Mouse (Mus musculus) midbrain, postnatal 0 days (tissue): Measurements from ENCODE around the gene Zfp69. TPM values are rescaled to one million over a fixed set of nuclear protein-coding genes. Genes with fewer than 3 reads are reported as not detected.

ENCODE experiments used
- ATAC-seq: fragments of 200-750 bp; cut with Nextera tagmentation; 2 replicates; pipeline ENCODE4 v1.8.0; 2017; ENCODE audit warnings: moderate number of reproducible peaks, mild to moderate bottlenecking, moderate TSS enrichment, moderate library complexity; ENCODE audit not compliant: low FRiP score
- DNase-seq: peaks from one replicate; pipeline ENCODE4 v3.0.0-alpha.2; 2015; ENCODE audit warnings: low spot score
- H3K27ac ChIP-seq: fragments of 300-500 bp; sonication (generic); 2 replicates; pipeline ENCODE4 v1.5.1; 2014; ENCODE audit warnings: low read depth, mild to moderate bottlenecking, low read length, mixed read lengths
- H3K27me3 ChIP-seq: fragments of 300-500 bp; sonication (generic); 2 replicates; pipeline ENCODE4 v1.6.1; 2014; ENCODE audit warnings: low read length, control low read depth, mixed read lengths; ENCODE audit not compliant: insufficient read depth
- H3K36me3 ChIP-seq: fragments of 300-500 bp; sonication (generic); 2 replicates; pipeline ENCODE4 v1.6.1; 2014; ENCODE audit warnings: low read length, control low read depth, mixed read lengths; ENCODE audit not compliant: insufficient read depth
- H3K4me1 ChIP-seq: fragments of 300-500 bp; sonication (generic); 2 replicates; pipeline ENCODE4 v1.6.1; 2014; ENCODE audit warnings: mild to moderate bottlenecking, control low read depth, antibody characterized with exemption, low read length, mixed read lengths; ENCODE audit not compliant: insufficient read depth
- H3K4me2 ChIP-seq: fragments of 300-500 bp; sonication (generic); 2 replicates; pipeline ENCODE4 v1.6.1; 2014; ENCODE audit warnings: low read depth, mild to moderate bottlenecking, low read length, mixed read lengths; ENCODE audit not compliant: poor library complexity, severe bottlenecking
- H3K4me3 ChIP-seq: fragments of 300-500 bp; sonication (generic); 2 replicates; pipeline ENCODE4 v1.5.1; 2014; ENCODE audit warnings: low read depth, mild to moderate bottlenecking, low read length, moderate library complexity
- H3K9ac ChIP-seq: fragments of 300-500 bp; sonication (generic); replicated peaks from 2 replicates; pipeline ENCODE4 v1.6.1; 2014; ENCODE audit warnings: mild to moderate bottlenecking, low read length, moderate library complexity, mixed read lengths; ENCODE audit not compliant: poor library complexity, severe bottlenecking
- H3K9me3 ChIP-seq: fragments of 300-500 bp; sonication (generic); 2 replicates; pipeline ENCODE4 v1.6.1; 2016; ENCODE audit warnings: low read length, control low read depth
- CTCF ChIP-seq: IDR thresholded peaks from 2 replicates; pipeline ENCODE4 v1.5.1; 2016; ENCODE audit warnings: antibody characterized with exemption, mild to moderate bottlenecking
- whole genome bisulfite sequencing: fragments of 180-500 bp; shearing (Covaris S2); extraction: QIAGEN DNeasy Blood & Tissue Kit; methylation state at CpG from one replicate; pipeline ENCODE4 v1.1.7; 2014; 5-methylcytosine and 5-hydroxymethylcytosine counted together
- polyA plus RNA-seq: library from polyadenylated mRNA; unstranded; fragments of >200 nt; fragmentation: Nextera tagmentation; extraction: Ambion mirVana; gene quantifications from 2 replicates; pipeline ENCODE4 v1.2.1, GENCODE M21; 2015
- total RNA-seq: library from RNA; depleted of rRNA; stranded (reverse); fragments of >200 nt; gene quantifications from 2 replicates; pipeline ENCODE4 v1.2.3, GENCODE M21; 2014

Zfp69 gene
- total and polyA plus RNA-seq, 2 experiments from 2014 or later: 2.1 to 3.9 TPM

DNA sequence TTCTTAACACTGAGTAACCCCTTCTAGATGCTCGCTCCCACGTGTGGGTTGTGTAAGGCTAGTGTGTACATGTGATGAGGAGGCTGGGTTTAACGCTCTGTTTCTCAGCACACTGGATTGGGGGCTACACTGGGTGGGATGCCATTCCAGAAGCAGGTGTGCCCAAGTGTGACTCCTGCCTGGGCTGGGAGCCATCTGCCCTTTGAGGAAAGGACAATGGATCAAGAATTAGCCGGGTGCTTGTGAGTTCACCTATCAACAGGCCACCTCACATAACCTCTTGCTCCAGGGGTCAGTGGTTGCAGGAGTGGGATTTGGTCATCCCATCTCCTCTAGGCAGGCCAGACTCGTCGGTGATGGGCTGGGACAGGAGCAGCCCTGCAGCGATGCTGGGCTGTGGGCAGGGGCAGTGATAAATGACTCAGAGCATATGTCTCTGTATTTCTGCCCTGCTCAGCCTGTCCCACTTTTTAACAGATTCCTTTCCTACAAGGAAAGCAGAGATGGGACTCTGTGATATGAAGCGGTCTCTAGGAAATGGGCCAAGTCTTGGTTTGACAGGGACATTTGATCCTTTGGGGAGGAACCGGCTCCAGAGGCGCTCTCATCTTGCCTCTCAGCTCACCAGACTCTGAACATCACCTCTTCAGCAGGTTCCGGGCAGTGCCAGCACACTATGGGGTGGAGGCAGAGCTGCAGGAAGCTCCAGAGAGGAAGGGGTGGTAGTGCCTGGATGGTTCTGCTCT is 57.7 kb downstream of the Zfp69 start:
- Histone ChIP-seq H3K36me3 (peaks cover 17% of the 10 kb centered on the region), H3K9ac (no peak overlapping the region), H3K4me3 (no peak overlapping the region), H3K4me2 (no peak overlapping the region), H3K9me3 (no peaks in the 10 kb centered on the region), H3K27me3 (no peaks in the 10 kb centered on the region), H3K4me1 (no peaks in the 10 kb centered on the region), H3K27ac (no peak overlapping the region)
- WGBS: 74% methylated on average over 11 of the region's 11 CpGs
- DNase-seq (no peak), ATAC-seq (no peak)
- TF ChIP-seq CTCF: no peak

DNA sequence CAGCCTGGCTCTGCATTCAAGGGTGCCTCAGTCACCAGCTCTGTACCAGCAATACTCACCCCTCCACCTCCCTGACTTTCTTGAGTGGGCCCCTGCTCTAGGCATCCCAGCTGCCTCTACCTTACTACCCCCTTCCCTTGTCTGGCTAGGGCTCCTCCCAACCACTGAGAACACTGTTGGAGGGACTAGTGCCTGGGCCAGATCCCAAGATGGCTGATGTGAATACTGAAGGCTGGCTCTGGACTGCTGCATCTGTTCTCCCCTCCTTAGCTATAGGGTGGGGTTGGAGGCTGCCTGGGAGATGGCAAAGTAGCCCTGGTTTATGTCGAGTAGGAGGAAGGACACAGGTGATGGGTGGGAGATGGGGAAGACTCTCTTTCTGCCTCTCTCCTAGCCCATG is 59.0 kb downstream of the Zfp69 start:
- DNase-seq (no peak), ATAC-seq (no peak)
- Histone ChIP-seq H3K27ac (no peak overlapping the region), H3K36me3 (peaks cover 17% of the 10 kb centered on the region), H3K4me1 (no peaks in the 10 kb centered on the region), H3K9ac (no peak overlapping the region), H3K9me3 (no peaks in the 10 kb centered on the region), H3K4me3 (no peak overlapping the region), H3K27me3 (no peaks in the 10 kb centered on the region), H3K4me2 (no peak overlapping the region)
- WGBS: 85% methylated on average over 1 of the region's 1 CpGs
- no peak for TF ChIP-seq CTCF

DNA sequence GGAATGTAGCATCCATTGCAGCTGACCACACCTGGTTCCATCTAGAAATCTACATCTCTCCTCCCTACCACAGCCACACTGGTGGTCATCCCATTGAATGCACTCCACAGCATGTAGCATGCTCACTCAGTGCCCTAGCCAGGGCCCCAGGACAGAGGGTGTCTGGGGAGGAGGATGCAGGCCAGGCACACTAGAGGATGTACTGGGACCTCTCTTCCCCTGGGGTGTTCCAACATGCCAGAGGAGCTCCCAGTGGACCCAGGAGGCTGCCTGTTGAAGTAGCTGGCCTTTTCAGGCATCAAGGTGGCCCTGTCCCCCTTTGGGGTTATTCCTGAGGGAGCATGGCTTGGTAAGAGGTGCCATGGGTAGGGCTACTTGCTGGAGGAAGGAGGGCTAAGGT is 59.5 kb downstream of the Zfp69 start:
- DNase-seq: no peak
- TF ChIP-seq CTCF: no peak
- Histone ChIP-seq H3K36me3 (peaks cover 17% of the 10 kb centered on the region), H3K4me1 (no peaks in the 10 kb centered on the region), H3K4me3 (no peak overlapping the region), H3K4me2 (no peak overlapping the region), H3K27me3 (no peaks in the 10 kb centered on the region), H3K9me3 (no peaks in the 10 kb centered on the region), H3K9ac (no peak overlapping the region), H3K27ac (no peak overlapping the region)
- ATAC-seq: no peak

DNA sequence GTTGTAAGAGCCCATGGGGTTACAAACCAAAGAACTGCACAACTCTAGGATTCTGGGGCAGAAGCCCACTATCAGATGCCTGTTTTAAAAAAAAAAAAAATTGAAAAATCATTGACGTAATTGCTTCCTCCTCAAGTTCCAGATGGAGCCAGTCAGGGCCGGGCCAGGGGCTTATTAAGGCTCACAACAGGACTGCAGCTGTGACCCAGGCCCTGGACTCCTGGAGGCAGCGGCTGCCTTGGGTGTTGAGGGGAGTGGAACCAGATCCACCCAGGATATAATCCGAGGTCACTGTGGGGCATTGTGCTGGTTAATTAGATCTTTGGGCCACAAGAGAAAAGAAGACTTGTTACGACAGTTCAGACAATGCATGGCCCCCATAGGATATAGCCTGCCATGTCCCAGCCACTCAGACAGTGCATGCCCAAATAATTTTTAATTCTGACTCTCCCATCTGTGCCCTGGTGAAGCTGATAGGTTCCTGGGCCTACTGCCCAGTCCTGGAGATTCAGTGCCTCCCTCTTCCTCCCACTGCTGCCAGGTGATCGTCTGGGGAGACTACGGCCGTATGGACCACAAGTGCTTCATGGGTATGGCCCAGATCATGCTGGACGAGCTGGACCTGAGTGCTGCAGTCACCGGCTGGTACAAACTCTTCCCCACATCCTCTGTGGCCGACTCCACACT is 60.6 kb downstream of the Zfp69 start:
- H3K27ac ChIP-seq: no peak overlapping the region
- 46% methylated on average over 11 of the region's 11 CpGs for WGBS
- peaks cover 17% of the 10 kb centered on the region for H3K36me3 ChIP-seq
- no peaks in the 10 kb centered on the region for H3K27me3 ChIP-seq
- H3K4me3 ChIP-seq: no peak overlapping the region
- no peak overlapping the region for H3K4me2 ChIP-seq
- no peak overlapping the region for H3K9ac ChIP-seq
- no peaks in the 10 kb centered on the region for H3K9me3 ChIP-seq
- ATAC-seq (peak; percentile 25; the same call in 1 of the 2 replicates), DNase-seq (peak; percentile 59)
- no peaks in the 10 kb centered on the region for H3K4me1 ChIP-seq
- TF ChIP-seq CTCF: no peak

DNA sequence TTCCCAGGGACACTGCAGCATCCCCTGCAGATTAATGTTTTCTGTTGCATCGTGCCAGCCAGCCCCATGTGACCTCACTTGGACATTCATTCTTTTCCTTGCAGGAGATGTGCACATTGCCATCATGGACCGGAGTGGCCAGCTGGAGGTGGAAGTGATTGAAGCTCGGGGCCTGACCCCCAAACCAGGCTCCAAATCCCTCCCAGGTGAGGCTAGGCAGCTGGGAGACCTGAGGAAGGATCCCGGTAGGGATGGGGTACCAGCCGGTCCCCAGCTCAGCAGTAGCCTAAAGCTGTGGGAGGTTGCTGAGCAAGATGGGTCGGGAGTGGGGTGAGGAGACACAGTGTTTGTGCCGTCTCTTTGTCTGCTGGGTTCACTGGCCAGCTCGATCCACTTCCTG is 62.6 kb downstream of the Zfp69 start:
- no peak overlapping the region for H3K9ac ChIP-seq
- H3K27ac ChIP-seq: no peak overlapping the region
- no peak overlapping the region for H3K4me3 ChIP-seq
- no peaks in the 10 kb centered on the region for H3K4me1 ChIP-seq
- no peak for TF ChIP-seq CTCF
- DNase-seq (no peak), ATAC-seq (no peak)
- peaks cover 17% of the 10 kb centered on the region for H3K36me3 ChIP-seq
- 70% methylated on average over 8 of the region's 8 CpGs for WGBS
- no peaks in the 10 kb centered on the region for H3K27me3 ChIP-seq
- H3K9me3 ChIP-seq: no peaks in the 10 kb centered on the region
- no peak overlapping the region for H3K4me2 ChIP-seq

DNA sequence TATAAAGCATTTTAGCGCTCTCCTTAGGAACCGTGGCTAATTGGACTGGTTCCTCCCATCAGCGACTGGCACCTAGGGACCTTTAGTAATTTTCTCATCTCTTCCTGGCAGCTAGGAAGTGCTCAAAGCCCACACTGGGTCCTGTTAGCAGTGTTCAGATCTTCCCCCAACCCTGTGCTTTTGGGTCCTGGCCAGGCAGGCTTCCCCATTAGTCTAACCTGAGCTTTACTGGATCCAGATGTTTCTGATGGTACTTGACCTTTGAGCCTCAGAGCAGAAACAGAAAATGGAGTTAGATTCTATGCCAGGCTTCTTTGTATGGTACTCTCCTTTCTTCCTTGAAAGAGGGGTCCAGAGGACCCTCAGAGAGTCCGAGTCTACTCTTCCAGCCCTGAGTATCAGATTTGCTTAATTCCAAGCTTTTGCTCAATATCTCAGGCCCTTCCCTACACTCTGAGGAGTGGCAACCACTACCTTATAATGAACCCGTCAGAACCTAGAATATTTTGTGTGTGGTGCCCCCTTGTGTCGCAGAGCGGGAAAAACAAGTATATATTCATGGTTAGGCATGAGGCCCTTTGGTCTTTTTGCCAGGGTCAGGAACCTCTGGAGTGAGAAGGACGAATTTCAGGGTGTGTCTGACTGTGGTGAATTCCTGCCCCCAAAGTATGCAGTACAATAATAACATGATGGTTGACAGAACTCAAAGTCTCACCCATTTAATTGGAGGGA is 64.0 kb downstream of the Zfp69 start:
- no peaks in the 10 kb centered on the region for H3K27me3 ChIP-seq
- no peak overlapping the region for H3K4me3 ChIP-seq
- ATAC-seq: no peak
- H3K4me2 ChIP-seq: no peak overlapping the region
- H3K27ac ChIP-seq: no peak overlapping the region
- H3K36me3 ChIP-seq: peaks cover 17% of the 10 kb centered on the region
- H3K9ac ChIP-seq: no peak overlapping the region
- TF ChIP-seq CTCF: peak; percentile 79
- H3K4me1 ChIP-seq: peaks cover 3% of the 10 kb centered on the region; the same call in 1 of the 2 replicates
- H3K9me3 ChIP-seq: no peaks in the 10 kb centered on the region
- peak; percentile 64 for DNase-seq
- 26% methylated on average over 8 of the region's 8 CpGs for WGBS
